Mouse (Mus musculus) heart, embryonic 14.5 days (tissue): ENCODE data around the gene Ddx6. TPM values are rescaled to one million over a fixed set of nuclear protein-coding genes. Genes with fewer than 3 reads are reported as not detected.
"Not testable (repeated sequence)": the region's sequence is repeated elsewhere in the genome, so short reads cannot be mapped to it uniquely, and the experiment has no call there.

ENCODE experiments used
- ATAC-seq: fragments of 200-750 bp; cut with Nextera tagmentation; 2 replicates; pipeline ENCODE4 v1.8.0; 2017; ENCODE audit warnings: low read depth, moderate TSS enrichment; ENCODE audit not compliant: insufficient number of reproducible peaks, insufficient read depth, low FRiP score
- H3K27ac ChIP-seq, 2 experiments: fragments of 200-500 bp in 1 of 2; fragments of 300-500 bp in 1 of 2; sonication (generic) in 1 of 2; replicated peaks in 1 of 2; 2 replicates each; pipeline ENCODE4 v1.5.1; 2012 to 2014; ENCODE audit warnings: low read depth in 2 of 2, low read length in 2 of 2, control low read depth in 1 of 2, mild to moderate bottlenecking in 1 of 2, mixed read lengths in 1 of 2; ENCODE audit not compliant: control insufficient read depth in 1 of 2, insufficient read depth in 1 of 2
- H3K27me3 ChIP-seq: fragments of 300-500 bp; sonication (generic); 2 replicates; pipeline ENCODE4 v1.6.1; 2014; ENCODE audit warnings: mild to moderate bottlenecking, low read length, control low read depth; ENCODE audit not compliant: control insufficient read depth, insufficient read depth
- H3K36me3 ChIP-seq: fragments of 300-500 bp; sonication (generic); 2 replicates; pipeline ENCODE4 v1.6.1; 2014; ENCODE audit warnings: mild to moderate bottlenecking, control low read depth, low read length, mixed read lengths; ENCODE audit not compliant: control insufficient read depth, insufficient read depth
- H3K4me1 ChIP-seq, 2 experiments: fragments of 200-500 bp in 1 of 2; fragments of 300-500 bp in 1 of 2; sonication (generic) in 1 of 2; 2 replicates each; pipeline ENCODE4 v1.6.1; 2012 to 2014; ENCODE audit warnings: low read length in 2 of 2, control low read depth in 1 of 2, mixed read lengths in 1 of 2; ENCODE audit not compliant: control insufficient read depth in 2 of 2, insufficient read depth in 2 of 2
- H3K4me2 ChIP-seq: fragments of 300-500 bp; sonication (generic); 2 replicates; pipeline ENCODE4 v1.6.1; 2014; ENCODE audit warnings: mild to moderate bottlenecking, low read length
- H3K4me3 ChIP-seq, 2 experiments: fragments of 200-500 bp in 1 of 2; fragments of 300-500 bp in 1 of 2; sonication (generic) in 1 of 2; 2 replicates each; pipeline ENCODE4 v1.5.1; 2012 to 2014; ENCODE audit warnings: low read length in 2 of 2, mild to moderate bottlenecking in 2 of 2, control low read depth in 1 of 2, low read depth in 1 of 2, moderate library complexity in 1 of 2; ENCODE audit not compliant: control insufficient read depth in 1 of 2, insufficient read depth in 1 of 2
- H3K9ac ChIP-seq: fragments of 300-500 bp; sonication (generic); 2 replicates; pipeline ENCODE4 v1.6.1; 2014; ENCODE audit warnings: mild to moderate bottlenecking, low read length
- H3K9me3 ChIP-seq: fragments of 300-500 bp; sonication (generic); 2 replicates; pipeline ENCODE4 v1.6.1; 2016; ENCODE audit warnings: low read length, control low read depth; ENCODE audit not compliant: control insufficient read depth
- WGBS: fragments of 180-500 bp; shearing (Covaris S2); extraction: QIAGEN DNeasy Blood & Tissue Kit; methylation state at CpG from one replicate; pipeline ENCODE4 v1.1.7; 2014; 5-methylcytosine and 5-hydroxymethylcytosine counted together
- polyA plus RNA-seq: library from polyadenylated mRNA; unstranded; fragments of >200 nt; fragmentation: Nextera tagmentation; extraction: Ambion mirVana; gene quantifications from 2 replicates; pipeline ENCODE4 v1.2.1, GENCODE M21; 2014

The Ddx6 gene
- polyA plus RNA-seq, 1 experiment from 2014 or later = 14.9 TPM

DNA sequence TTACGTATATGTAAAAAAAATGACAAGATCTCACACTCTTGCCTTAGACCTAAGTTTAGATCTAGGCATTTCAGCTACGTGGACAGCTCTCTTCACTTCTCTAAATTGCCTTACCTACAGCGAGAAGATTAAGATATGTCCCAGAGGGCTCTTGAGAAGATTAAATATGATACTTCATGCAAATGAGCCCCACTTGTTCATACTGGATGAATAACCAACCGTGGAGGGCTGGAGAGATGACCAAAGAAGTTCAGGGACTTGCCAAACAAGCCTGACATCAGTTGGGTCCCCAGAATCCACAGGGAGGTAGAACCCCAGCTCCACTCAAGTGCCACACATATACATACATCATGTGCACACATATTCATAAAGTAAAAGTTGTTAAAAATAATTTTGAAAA is 31.4 kb upstream of the Ddx6 start:
- no peaks in the 10 kb centered on the region for H3K36me3 ChIP-seq
- no peak overlapping the region for H3K4me2 ChIP-seq
- no peaks in the 10 kb centered on the region for H3K9me3 ChIP-seq
- H3K27me3 ChIP-seq = no peaks in the 10 kb centered on the region
- no peak for ATAC-seq
- H3K4me3 ChIP-seq = no peak overlapping the region
- 75% methylated on average over 4 of the region's 4 CpGs for WGBS
- no peak overlapping the region for H3K9ac ChIP-seq
- no peak overlapping the region for H3K27ac ChIP-seq
- no peaks in the 10 kb centered on the region for H3K4me1 ChIP-seq

DNA sequence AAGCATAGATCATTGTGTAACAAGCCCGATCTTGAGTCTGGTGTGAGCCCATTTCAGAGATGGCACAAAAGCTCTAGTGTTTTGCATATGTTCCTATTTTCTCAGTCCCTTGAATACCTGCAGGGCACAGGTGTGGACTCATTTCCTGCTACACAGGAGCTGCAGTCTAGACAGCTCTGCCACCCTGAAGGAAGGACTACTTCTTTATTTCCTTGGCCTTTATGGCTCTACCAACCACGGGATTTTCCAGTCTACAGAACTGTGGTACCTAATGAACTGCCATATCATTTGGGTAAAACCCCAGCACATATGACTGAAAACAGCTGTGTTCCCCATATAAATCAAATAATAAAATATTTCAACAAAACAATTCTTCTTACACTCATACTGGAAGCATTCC is 29.6 kb upstream of the Ddx6 start:
- no peak overlapping the region for H3K27ac ChIP-seq
- WGBS = 87% methylated on average over 2 of the region's 2 CpGs
- H3K4me1 ChIP-seq = peaks cover 0 to 3% of the 10 kb centered on the region in 2 experiments; a peak in 1 of 4 replicates

DNA sequence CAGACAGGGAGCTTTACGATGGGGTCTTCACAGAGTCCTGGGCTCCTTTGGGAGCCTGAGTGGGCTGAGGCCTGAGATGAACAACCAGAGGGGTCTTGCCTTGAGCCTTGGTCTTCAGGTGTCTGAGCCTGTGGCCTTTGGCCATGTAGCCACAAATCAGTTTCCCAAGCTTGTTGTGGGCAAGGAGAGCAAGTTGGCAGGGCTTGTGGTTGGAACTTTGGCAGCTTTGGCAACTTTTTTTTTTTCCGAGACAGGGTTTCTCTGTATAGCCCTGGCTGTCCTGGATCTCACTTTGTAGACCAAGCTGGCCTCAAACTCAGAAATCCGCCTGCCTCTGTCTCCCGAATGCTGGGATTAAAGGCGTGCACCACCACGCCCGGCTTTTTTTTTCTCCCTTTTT is 28.6 kb upstream of the Ddx6 start:
- H3K4me3 ChIP-seq, H3K36me3 ChIP-seq, ATAC-seq, H3K9me3 ChIP-seq, H3K27me3 ChIP-seq, H3K9ac ChIP-seq, H3K4me1 ChIP-seq, H3K27ac ChIP-seq, H3K4me2 ChIP-seq: not testable (repeated sequence)
- 81% methylated on average over 7 of the region's 7 CpGs for WGBS

More for the DNA sequence above, 29.6 kb upstream of the Ddx6 start:
- H3K27me3 ChIP-seq = no peaks in the 10 kb centered on the region
- no peak for ATAC-seq
- no peaks in the 10 kb centered on the region for H3K36me3 ChIP-seq
- H3K9ac ChIP-seq = no peak overlapping the region
- no peak overlapping the region for H3K4me2 ChIP-seq
- H3K4me3 ChIP-seq = no peak overlapping the region
- no peaks in the 10 kb centered on the region for H3K9me3 ChIP-seq

DNA sequence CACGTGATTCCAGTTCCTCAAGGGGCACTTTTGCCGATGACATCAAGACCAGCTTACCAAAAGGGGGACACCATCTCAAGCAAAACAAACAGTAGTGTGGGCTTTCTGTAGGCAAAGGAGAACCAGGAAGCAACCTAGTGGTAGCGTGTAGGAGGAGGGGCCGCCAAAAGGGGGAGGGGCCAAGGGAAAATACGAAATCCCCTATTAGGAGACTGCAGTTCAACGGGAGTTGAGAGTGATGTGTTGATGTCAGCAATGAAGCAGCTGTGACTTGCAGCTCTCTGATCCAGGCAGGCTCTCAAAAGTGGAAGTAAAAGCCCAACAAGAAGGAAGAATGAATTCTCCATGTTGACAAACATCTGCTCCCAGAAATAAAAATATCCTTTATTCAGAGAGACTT is 25.3 kb upstream of the Ddx6 start:
- Histone ChIP-seq H3K4me2 (peak overlapping the region; percentile 33), H3K4me1 (peaks cover 0 to 3% of the 10 kb centered on the region in 2 experiments; a peak in 1 of 4 replicates), H3K4me3 (no peak overlapping the region), H3K9ac (no peak overlapping the region), H3K36me3 (no peaks in the 10 kb centered on the region), H3K27me3 (no peaks in the 10 kb centered on the region), H3K27ac (no peak overlapping the region), H3K9me3 (peaks cover 8% of the 10 kb centered on the region; the same call in 1 of the 2 replicates)
- no peak for ATAC-seq
- 16% methylated on average over 6 of the region's 6 CpGs for WGBS

DNA sequence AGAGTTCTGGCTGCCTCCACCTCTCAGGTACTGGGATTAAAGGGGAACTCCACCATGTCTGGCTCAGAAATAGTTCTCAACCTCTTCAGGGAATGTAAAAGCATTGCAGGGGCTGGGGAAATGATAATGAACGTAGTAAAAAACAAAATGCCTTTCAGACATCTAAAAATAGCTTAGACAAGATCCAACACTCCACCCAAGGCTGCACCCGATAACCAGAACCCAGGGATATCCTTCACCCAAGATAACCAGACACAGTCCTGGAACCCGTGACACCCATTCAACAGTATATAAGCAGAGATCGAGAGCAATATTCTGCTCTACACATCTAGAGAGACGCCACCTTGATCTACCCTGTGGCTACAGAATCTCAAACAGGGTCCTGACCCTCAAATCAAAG is 24.6 kb upstream of the Ddx6 start:
- no peak for ATAC-seq
- 51% methylated on average over 5 of the region's 5 CpGs for WGBS
- H3K36me3 ChIP-seq = no peaks in the 10 kb centered on the region
- H3K9me3 ChIP-seq = peaks cover 8% of the 10 kb centered on the region; the same call in 1 of the 2 replicates
- H3K4me3 ChIP-seq = no peak overlapping the region
- H3K27me3 ChIP-seq = no peaks in the 10 kb centered on the region
- H3K4me2 ChIP-seq = no peak overlapping the region
- H3K27ac ChIP-seq = no peak overlapping the region
- H3K9ac ChIP-seq = no peak overlapping the region
- H3K4me1 ChIP-seq = peaks cover 0 to 3% of the 10 kb centered on the region in 2 experiments; a peak in 1 of 4 replicates

DNA sequence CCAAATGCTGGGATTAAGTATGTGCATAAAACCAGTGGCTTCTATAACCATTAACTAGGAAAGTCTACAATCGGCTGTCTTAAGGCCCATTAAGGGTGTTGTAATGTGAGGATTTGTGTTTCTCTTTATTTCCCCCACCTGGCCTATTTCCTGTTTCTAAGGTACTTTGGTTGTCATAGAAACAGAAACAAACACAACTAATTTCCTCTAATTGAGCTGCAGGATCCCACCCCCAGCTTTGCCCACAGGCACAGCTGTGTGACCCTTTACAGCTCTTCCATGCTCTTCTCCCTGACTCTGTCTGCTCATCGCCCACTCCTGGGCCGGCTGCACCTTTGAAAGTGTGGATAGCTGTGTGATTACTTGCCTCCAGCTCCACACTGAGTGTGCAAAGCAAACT is 23.3 kb upstream of the Ddx6 start:
- H3K27ac ChIP-seq = no peak overlapping the region
- H3K4me1 ChIP-seq = peaks cover 0 to 3% of the 10 kb centered on the region in 2 experiments; a peak in 1 of 4 replicates
- peaks cover 8% of the 10 kb centered on the region; the same call in 1 of the 2 replicates for H3K9me3 ChIP-seq
- no peak for ATAC-seq
- WGBS = 46% methylated on average over 3 of the region's 3 CpGs
- no peaks in the 10 kb centered on the region for H3K27me3 ChIP-seq
- no peak overlapping the region for H3K4me2 ChIP-seq
- no peaks in the 10 kb centered on the region for H3K36me3 ChIP-seq
- no peak overlapping the region for H3K4me3 ChIP-seq
- H3K9ac ChIP-seq = no peak overlapping the region

DNA sequence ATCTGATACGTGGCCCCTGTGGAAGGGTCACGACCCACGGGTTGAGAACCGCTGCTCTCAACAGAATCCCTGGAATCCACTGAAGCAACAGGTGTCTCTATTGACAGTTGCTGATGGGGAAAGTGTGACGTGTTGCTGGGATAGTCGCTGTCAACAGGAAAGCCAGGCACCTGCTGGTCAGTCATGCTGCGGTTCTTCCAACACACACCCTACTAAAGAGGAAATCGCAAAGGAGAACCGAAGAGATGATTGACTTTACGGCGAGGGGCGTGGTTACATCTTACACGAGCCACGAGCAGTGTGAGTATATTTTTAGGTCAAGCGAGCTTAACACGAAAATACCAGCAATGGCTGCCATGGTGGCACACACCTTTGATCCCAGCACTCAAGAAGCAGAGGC is 22.3 kb upstream of the Ddx6 start:
- no peak overlapping the region for H3K4me2 ChIP-seq
- 72% methylated on average over 16 of the region's 16 CpGs for WGBS
- no peaks in the 10 kb centered on the region for H3K27me3 ChIP-seq
- H3K36me3 ChIP-seq = no peaks in the 10 kb centered on the region
- H3K9ac ChIP-seq = no peak overlapping the region
- no peak for ATAC-seq
- H3K27ac ChIP-seq = no peak overlapping the region
- no peak overlapping the region for H3K4me3 ChIP-seq
- peaks cover 8% of the 10 kb centered on the region; the same call in 1 of the 2 replicates for H3K9me3 ChIP-seq
- peaks cover 0 to 3% of the 10 kb centered on the region in 2 experiments; a peak in 1 of 4 replicates for H3K4me1 ChIP-seq

DNA sequence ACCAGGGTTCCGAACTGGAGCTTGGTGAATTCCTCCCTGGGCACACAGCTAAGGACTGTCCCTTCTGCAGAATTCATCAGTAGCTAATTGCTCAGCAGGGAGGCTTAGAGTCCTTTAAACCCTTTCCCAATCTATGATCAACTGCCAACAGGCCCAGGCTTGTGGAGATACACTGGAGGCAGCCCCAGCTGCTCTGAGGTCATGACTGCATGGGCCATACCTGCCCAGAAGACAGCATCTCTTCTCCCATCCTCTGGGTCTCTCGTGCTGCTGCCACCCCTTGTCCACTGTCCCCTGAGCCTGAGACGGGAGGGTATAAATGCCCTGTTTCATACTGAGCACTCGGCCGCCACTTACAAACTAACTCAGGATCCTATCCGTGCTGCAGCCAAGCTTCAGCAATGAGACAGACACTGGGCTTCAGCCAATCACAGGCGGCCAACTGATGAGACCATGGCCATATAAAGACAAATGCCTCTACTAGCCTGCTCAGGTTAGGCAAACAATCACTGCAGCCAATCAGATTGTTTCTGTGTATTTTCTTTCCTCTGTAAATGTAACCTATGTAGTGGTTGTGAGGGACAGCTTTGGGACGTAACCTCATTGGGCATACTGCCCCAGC is 17.9 kb upstream of the Ddx6 start:
- Histone ChIP-seq H3K4me1 (no peaks in the 10 kb centered on the region), H3K4me3 (no peak overlapping the region), H3K9me3 (peaks cover 8% of the 10 kb centered on the region; the same call in 1 of the 2 replicates), H3K4me2 (no peak overlapping the region), H3K36me3 (no peaks in the 10 kb centered on the region), H3K9ac (no peak overlapping the region), H3K27ac (no peak overlapping the region), H3K27me3 (no peaks in the 10 kb centered on the region)
- 60% methylated on average over 8 of the region's 8 CpGs for WGBS
- ATAC-seq = no peak
